Mouse (Mus musculus) v-Abl transformed pro-B cells (cell line): ENCODE measurements around the gene Shd.

Experiments
- in situ Hi-C, 2 experiments: fragments of 400-800 bp; cut with MboI; formaldehyde crosslinking; loops; one replicate each; pipeline ENCODE4 v1.15.1; 2025; ENCODE audit not compliant: unreplicated experiment in 2 of 2

Gene Shd

GRCm38 (mm10) chr17:55996007-55996406, 25.7 kb downstream of the Shd start:
- in situ Hi-C loops = no loop called here

DNA sequence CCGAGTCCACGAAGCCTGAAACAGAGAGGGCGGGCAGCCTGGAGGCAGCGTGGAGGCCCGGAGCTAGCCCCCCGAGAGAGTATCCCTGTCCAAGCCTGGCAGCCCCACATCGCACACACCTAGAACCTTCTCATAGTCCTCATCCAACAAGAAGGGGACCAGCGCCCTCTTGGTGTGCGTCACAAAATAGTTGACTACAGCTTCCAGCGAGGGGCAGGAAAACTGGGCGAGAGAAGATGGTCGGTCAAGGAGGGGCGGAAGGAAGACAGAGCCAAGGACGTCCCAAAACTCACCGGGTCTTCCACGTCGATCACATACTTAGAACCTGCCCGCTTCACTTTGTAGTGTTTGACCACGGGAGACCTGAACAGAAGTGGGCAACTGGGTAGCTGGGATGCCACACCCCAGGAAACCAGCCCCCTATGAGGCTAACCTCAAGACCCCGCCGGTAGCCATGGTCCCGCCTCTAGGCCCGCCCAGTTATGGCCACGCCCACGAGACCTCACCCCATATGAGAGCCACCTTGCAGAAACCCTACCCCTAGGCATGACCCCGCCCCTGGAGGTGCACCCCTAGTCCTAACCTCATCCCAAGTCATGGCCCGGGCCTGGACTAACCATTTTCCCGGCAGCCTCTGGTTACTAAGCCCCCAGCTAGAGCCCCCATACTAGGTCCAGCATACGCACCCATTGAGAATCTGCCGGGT, 29.7 kb downstream of the Shd start:
- in situ Hi-C loops = no loop called here

- in situ Hi-C loops = no loop called here
Measured at GRCm38 (mm10) chr17:56003000-56003399, 32.7 kb downstream of the Shd start.

DNA sequence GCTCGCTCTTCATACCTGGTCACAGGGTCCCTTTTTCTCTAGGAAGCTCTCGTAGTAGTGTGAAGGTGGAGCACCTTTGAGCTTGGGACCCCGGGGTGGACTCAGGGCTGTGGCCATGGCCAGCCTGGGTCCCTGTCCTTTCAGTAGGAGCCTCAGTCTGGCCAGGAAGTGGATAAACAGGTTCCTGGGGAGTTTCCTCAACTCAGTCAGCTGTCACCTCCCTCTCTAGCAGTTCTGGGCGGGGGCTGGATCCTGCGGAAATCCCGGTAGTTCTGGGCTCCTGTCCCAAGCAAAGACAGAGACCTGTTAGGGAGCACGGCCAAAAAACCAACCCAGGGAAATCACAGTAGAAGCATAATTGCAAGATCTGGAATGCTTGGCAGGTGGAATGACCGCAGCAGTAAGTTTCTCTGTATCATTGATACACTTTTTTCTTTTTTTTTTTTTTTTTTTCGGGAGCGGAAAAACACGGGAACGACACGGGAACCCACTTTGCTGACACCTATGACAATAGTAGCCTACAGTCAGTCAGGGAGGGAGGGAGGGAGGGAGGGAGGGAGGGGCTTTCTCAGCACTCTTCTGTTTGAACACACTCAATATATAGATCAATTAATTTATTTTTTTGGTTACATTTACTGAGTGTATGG, 35.3 kb downstream of the Shd start, which contains the start of the genes Stap2 and Mpnd:
TSS of gene Stap2 (minus strand) at position 170 of the 647 bp plus-strand sequence.
TSS of gene Mpnd (plus strand) at position 297 of the 647 bp plus-strand sequence.
- in situ Hi-C loops = no loop called here

GRCm38 (mm10) chr17:56006956-56007355, 36.7 kb downstream of the Shd start:
- in situ Hi-C loops = no loop called here

DNA sequence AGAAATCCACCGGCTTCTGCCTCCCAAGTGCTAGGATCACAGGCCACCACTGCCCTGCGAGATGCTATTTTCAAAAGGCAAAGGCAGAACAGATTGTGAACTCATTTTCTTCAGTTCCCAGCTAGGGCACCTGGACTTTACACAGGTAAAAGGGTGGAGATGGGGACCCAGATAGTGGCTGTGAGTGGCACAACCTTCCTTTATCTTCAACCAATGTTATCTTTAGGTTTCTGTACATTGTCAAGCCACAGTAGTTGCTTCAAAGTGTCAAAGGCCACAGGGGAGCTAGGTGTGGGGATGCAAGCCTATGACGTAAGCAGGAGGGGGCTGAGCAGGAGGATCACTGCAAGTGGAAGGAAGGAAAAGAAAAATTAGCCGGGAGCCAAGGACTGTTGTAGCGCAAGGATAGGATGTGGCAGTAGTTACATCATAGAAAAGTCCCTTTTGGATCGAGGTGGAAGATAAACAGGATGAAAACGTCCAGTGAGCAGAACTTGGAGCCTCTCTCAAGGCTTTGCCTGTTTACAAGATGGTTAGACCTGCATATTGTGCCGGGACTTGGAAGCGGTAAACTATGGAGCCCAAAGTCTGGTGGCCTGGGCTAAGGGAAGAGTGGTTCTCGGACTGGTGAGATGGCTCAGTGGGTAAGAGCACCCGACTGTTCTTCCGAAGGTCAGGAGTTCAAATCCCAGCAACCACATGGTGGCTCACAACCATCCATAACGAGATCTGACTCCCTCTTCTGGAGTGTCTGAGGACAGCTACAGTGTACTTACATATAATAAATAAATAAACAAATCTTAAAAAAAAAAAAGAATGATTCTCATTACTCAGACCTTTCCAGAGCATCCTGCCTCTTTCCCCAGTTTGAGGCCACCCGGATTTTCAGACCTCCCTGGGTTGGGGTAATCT, 37.4 kb downstream of the Shd start:
- in situ Hi-C loops = no loop called here

DNA sequence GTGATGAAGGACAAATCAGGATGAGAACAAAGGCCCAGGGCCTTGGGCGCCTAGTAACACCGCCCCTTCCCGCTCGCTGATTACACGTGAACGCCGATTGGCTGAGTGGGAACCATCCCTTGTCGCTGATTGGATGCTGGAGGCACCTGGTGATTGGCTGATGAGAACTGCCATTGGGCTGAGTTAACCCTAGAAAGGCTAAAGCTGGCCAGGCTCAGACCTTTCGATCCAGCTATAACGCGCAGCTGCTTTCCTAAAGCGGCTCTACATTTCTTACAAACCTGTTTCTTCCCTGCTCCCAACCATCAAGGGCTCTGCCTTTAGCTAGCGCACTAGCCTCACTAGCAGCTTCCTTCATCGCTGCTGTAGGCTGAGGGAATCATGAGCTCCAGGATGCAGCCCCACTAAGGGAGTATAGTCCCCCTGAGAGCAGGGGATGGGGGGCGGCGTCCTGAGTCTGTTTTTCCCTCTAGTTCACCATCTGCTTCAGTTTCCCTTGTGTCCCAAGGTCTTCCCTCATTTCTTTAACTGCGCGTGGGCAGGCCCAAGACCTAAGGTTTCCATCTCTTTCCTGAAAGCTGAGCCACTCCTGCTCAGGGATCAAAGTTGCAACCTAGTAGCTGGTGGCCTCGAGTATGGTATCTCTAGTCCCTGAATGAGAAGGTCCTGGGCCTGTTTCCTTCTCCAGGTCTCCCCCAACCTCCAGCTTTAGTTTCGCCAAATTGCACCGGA, 38.3 kb downstream of the Shd start:
- in situ Hi-C loops = no loop called here

- in situ Hi-C loops = no loop called here
Measured at GRCm38 (mm10) chr17:56009088-56009961, 39.1 kb downstream of the Shd start.

DNA sequence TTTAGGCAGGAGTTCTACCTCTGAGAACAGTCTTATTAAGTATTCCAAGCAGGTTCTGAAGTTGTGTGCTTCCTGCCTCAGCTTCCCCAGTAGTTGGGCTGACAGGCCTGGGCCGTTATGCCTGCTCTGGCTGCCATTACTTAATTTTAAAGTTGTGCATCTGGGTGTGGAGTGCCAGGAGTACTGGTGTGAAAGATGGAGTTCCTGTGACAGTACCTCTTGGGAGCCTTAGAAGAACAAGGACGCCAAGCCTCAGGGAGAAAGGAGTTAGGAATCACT, 39.6 kb downstream of the Shd start:
- in situ Hi-C loops = loop anchor here (5.0 to 10.0 kb wide), 2 partner anchors 38 to 305 kb away; partner anchors contain the start of gene Shd (in 1 of the 2)

- in situ Hi-C loops = loop anchor here (5.0 to 10.0 kb wide), 2 partner anchors 38 to 305 kb away; partner anchors contain the start of gene Shd (in 1 of the 2)
Measured at GRCm38 (mm10) chr17:56010255-56010654, 40.0 kb downstream of the Shd start.

- in situ Hi-C loops = loop anchor here (5.0 to 10.0 kb wide), 2 partner anchors 38 to 306 kb away; partner anchors contain the start of gene Shd (in 1 of the 2)
Measured at GRCm38 (mm10) chr17:56010681-56011080, 40.4 kb downstream of the Shd start.

GRCm38 (mm10) chr17:56011441-56011840, 41.2 kb downstream of the Shd start:
- in situ Hi-C loops = loop anchor here (5.0 to 10.0 kb wide), 2 partner anchors 39 to 307 kb away; partner anchors contain the start of gene Shd (in 1 of the 2)

- in situ Hi-C loops = loop anchor here (10.0 kb wide), 1 partner anchor 310 kb away; no protein-coding TSS in a partner anchor
Measured at GRCm38 (mm10) chr17:56015293-56015692, 45.0 kb downstream of the Shd start.

DNA sequence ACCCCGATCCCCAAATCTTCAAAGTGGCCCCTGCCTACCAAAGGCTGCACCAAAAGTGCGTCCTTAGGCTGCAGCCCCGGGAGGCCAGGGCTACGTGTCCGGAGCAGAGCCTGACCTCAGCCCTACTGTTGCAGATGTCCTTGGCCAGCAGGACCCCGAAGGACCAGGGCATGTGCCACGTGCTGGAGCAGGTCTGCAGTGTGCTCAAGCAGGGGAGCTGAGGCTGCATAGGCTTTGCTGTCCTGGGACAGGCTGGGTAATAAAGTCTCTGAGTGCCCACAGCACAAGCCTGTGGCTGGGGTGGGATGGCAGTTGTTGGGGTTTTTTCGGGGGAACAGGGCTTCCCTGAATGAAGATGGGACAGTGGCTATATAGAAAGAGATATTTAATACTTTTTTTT, 46.1 kb downstream of the Shd start:
- in situ Hi-C loops = loop anchor here (10.0 kb wide), 1 partner anchor 312 kb away; no protein-coding TSS in a partner anchor

- in situ Hi-C loops = loop anchor here (10.0 kb wide), 1 partner anchor 312 kb away; no protein-coding TSS in a partner anchor
Measured at GRCm38 (mm10) chr17:56016793-56017785, 46.8 kb downstream of the Shd start.

DNA sequence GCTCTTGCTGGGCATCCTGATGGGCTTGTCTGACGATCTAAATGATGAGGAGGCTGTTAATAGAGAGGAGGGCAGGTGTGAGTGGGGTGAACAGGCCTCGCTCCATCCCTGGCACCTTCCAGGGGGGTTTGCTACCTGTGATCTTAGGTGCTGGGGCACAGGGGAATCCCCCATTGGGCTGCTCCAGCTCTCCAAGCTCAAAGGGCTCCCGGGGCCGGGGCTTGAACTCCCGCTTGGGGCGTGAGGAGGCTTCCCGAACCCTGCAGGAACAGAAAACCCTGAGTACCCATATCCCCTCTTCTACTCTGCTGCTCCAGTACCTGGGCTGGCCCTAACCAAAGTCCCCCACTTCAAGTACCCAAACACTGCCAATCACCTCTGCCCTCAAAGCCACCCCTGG, 47.6 kb downstream of the Shd start:
- in situ Hi-C loops = loop anchor here (10.0 kb wide), 1 partner anchor 313 kb away; no protein-coding TSS in a partner anchor

DNA sequence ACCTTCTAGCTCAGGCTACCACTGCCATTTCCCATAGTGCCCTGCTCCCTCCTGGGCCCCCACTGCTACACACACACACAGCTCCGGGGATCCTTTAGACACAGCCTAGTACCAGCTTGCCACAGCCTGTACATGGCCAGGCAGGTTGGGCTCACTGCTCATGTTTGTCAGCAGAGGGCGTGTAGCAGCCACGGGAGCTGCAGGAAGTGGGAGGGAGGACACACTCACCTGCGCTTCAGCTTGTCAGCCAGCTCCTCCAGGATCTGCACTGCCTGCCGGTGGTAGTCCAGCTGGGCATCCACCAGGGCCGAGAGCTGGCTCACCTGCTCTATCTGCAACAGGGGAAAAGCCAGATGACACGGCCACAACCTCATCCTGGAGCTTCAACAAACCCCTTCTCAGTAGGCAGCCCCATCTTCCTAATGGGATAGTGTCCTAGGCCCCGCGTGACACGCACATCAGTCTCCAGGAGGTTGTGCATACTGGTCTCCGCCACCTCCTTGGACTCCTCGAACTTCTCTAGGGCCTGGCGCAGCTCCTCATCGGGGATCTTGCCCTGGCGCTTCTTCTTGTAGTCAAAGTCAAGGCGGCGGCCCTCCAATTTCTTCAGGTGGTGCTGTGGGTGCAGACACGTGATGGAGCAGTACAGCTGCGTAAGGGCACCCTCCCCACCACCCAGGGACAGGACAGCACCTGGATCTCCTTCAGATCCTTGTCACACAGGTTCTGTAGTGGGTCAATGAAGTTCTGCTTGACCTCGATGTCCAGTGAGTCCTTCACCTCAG, 48.3 kb downstream of the Shd start:
- in situ Hi-C loops = loop anchor here (10.0 kb wide), 1 partner anchor 314 kb away; no protein-coding TSS in a partner anchor
